Mouse (Mus musculus) urinary bladder, postnatal 36 days (tissue): ENCODE data around the gene Ttc21a.
A peak's percentile ranks its signal among the peaks of the same experiment; 100 is the strongest.
"Not testable (repeated sequence)": the region's sequence is repeated elsewhere in the genome, so short reads cannot be mapped to it uniquely, and the experiment has no call there.

Experiments
- DNase-seq, 2 experiments: peaks; one replicate each; pipeline ENCODE4 v3.0.0; 2022; ENCODE audit warnings: low spot score in 2 of 2, mixed read lengths in 1 of 2

Gene Ttc21a

GRCm38 (mm10) chr9:119996080-119996479 lies 58.7 kb downstream of the Ttc21a start:
- DNase-seq: no peak

GRCm38 (mm10) chr9:119998776-119999175 lies 61.4 kb downstream of the Ttc21a start:
- no peak for DNase-seq

- DNase-seq: peak in 1 of 2 experiments; percentile 51
Measured at GRCm38 (mm10) chr9:119999636-120000035, 62.2 kb downstream of the Ttc21a start.

- no peak for DNase-seq
Measured at GRCm38 (mm10) chr9:120000761-120001160, 63.4 kb downstream of the Ttc21a start.

DNA sequence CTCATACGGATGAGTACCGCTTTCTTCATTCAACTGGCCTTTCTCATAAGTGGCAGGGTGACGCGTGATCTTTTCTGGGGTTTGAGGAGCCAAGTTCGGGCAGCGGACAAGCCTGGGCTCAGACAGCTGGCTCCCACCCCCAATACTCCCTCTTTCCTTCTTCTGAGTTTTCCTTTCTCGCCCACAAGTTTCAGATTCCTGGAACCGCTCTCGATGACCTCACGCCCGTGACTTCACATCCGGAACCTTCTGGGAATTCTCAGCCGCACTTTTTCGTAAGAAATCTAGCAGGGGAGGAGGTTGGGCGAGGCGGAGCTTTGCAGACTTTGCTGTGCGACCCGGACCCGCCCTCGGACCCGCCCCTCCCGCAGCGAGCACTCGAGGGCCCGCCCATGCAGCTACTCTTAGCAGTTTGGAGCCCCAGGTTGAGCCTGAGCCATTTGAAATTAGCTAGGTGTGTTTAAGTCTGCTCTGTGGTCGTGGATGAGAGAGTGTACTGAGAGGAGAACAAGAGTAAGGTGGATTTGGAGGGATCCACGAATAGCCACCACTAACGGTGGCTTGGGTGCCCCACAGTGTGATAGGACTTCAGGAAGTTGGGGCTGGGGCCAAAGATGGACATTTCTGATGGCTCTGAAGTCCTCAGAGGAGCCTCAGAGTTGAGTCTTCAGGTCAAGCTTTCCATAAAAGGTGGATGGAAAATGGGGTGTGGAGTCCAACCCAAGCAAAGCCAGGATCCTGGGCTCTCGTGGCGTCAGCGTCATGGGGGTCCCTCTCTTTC lies 64.7 kb downstream of the Ttc21a start:
- peak; percentile 86 to 89 for DNase-seq

DNA sequence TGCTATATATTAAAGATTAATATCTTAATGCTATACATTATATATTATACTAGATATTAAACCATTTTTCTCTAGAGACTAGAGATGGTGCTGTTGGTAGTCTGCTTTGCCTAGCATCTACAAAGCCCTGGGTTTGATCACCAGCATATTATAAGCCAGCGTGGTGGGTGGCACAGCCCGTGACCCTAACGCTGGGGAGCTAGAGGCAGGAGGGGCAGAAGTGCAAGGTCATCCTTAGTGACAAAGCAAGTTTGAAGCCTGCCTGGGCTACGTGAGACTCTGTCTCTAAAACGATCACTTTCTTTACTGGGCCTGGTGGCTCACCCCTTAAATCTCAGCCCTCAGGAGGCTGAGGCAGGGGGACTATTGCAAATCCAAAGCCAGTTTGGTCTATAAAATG lies 65.5 kb downstream of the Ttc21a start:
- no peak for DNase-seq

DNA sequence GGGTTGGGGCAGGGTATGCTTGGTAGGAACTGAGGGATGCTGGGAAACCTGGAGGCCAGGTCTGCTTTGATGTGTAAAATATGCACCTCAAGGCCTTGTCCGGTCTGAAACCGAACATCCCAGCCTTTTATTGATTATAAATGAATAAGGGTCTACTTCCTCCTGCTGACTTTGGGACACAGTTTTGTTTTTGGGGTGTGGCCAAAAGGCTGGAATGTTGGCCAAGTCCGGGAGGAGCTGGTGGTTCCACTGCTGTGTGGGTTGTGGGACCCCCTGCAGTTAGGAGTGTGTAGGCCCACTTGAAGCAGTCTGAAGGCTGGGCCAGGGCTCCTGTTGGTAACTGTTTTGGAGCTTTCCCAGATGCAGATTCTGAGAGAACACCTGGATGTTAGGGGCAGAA lies 68.5 kb downstream of the Ttc21a start:
- no peak for DNase-seq

DNA sequence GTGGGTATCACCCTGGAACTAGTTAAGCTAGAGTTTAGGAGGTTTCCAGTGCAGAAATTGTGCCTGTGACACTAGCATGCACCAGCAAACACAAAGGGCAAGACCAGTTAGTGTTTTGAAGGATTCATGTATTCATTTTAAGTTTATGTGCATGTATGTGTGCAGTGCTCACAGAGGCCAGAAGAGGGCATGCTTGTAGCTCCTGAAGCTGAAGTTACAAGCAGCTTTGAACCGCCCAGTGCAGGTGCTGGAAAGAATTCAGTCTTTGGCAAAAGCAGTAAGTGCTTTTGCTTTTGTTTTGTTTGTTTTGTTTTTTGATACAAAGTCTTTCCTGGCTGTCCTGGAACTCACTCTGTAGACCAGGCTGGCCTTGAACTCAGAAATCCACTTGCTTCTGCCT lies 70.4 kb downstream of the Ttc21a start:
- no peak for DNase-seq

DNA sequence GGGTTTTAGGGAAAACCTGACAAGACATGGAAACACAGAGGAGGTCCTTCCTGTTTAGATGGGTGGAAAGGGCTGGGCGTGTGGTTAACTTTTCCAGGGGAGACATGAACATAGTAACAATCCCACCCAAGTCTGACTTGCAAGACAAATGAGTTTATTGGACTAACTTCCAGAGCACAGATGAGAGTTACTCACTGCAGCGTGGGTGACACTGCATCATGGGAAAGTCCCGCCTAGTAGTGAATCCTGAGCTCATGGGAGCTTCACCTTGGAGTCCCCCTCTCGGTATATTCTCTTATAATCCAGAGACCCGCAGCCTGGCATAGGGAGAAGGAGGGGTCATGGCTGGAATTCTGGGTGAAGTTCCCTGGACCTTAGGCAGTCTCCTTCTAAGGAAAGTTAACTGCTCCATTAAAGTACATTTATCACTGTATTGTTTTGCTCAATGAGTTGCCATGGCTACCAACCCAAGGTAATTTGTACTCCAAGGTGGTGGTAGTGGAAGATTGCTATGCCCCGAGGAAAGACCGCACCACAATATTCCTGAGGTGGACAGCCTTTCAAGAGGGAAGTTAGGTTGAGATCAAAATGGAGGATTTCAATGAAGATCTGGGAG lies 71.9 kb downstream of the Ttc21a start:
- no peak for DNase-seq

DNA sequence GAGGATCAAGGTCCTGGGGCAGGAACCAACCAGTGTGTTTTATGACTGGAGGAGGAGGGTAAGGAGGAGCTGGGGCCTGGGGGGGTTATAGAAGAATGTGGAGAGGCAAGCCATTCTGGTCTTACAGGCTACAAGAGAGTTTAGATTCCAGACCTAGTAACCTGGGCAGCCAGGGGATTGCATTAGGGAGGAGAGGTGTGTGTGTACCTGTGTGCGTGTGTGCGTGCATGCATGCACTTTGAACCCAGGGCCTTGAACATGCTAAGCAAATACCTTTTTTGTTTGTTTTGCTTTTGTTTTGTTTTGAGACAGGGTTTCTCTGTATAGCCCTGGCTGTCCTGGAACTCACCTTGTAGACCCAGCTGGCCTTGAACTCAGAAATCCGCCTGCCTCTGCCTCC lies 72.5 kb downstream of the Ttc21a start:
- no peak for DNase-seq

DNA sequence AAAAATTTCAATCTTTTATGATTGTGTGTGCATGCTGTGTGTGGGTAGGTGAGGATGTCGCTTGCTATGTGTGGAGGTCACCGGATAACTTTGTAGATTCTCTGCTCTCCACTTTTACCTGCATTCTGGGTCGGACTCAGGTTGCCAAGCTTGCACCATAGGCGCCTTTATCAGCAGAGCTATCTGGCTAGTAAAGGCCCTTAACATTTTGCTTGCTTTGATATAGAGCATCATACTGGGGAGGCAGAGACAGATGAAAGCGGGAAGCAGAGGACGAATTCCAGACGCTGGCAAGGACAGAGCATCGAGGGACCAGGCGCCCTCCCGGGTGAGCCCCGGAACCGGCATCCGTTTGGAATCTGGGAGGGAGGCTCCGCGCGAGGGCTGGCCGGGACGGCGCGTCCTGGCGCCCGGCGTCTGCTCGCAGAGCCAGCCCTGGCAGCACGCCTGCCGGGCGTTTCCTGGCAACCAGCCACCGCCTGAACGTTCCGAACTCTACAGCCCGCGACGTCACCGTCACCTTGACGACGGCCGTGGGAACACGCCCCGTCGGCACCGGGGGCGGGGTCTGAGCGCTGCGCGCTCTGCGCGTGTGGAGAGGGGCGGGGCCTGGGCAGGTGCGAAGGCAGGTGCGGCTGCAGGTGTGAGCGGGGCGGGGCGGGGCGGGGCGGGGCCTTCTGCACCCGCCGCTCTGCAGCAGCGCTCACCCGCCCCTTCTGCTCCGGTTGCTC lies 73.5 kb downstream of the Ttc21a start:
- DNase-seq: peak; percentile 98

DNA sequence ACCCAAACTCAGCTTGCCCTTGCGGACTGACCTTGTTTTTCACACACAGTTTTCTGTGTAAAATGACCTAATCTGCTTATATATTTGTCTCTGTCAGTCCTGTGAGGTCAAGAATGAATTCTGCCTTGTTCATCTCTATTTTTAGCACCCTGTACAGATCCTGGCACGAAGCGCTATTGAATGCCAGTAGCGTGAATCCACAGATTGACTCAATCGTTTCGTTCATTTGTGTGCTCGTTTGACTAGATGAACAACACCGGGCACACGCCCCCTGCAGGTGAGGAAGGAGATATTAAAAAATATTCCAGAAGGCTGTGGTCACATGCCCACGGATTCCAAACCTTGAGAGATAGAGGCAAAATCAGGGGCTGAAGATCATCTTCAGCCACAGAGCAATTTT lies 74.1 kb downstream of the Ttc21a start:
- peak; percentile 66 to 72 for DNase-seq

- DNase-seq: not testable (repeated sequence)
Measured at GRCm38 (mm10) chr9:120012161-120012560, 74.8 kb downstream of the Ttc21a start.

GRCm38 (mm10) chr9:120012781-120013180 lies 75.4 kb downstream of the Ttc21a start:
- no peak for DNase-seq

DNA sequence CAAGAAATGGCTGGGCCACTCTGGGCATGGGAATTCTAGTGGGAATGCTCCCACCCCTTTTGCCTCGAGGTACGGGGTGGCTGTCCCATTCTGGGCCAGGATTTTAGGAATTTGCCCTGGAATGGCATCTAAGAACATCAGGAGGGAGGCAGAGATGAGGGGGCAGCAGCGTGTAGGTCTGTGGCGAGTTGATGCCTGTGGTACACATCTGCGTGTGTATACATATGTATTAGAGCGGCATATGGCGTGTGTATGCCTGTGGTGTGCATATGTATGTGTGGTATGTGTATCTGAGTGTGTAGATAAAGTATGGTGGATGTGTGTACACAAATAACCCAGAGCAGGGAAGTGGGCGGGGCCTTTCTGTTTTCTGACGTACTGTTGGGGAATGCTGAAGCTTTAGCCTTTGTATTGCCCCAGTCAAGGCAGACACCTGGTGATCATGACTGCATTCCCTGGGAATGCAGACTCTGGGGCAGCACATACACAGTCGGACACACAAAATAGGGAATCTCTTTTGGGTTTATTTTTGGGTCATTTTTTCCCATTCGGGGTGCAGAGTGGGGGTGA lies 75.9 kb downstream of the Ttc21a start:
- no peak for DNase-seq

- no peak for DNase-seq
Measured at GRCm38 (mm10) chr9:120014828-120015227, 77.4 kb downstream of the Ttc21a start.

- no peak for DNase-seq
Measured at GRCm38 (mm10) chr9:120016956-120017355, 79.5 kb downstream of the Ttc21a start.
